Mouse (Mus musculus) olfactory bulb, adult 2 months (tissue): ENCODE data around the gene Sgsm2.

ENCODE experiments used
- CTCF ChIP-seq: fragments of 200-500 bp; IDR thresholded peaks from 2 replicates; pipeline ENCODE4 v1.5.1; 2012; ENCODE audit warnings: low read depth, mild to moderate bottlenecking, low read length, moderate library complexity; ENCODE audit not compliant: insufficient read depth
- POLR2A ChIP-seq: fragments of 200-500 bp; IDR thresholded peaks from 2 replicates; pipeline ENCODE4 v1.6.1; 2012; ENCODE audit warnings: mild to moderate bottlenecking, low read depth, low read length, moderate library complexity; ENCODE audit not compliant: insufficient read depth

DNA sequence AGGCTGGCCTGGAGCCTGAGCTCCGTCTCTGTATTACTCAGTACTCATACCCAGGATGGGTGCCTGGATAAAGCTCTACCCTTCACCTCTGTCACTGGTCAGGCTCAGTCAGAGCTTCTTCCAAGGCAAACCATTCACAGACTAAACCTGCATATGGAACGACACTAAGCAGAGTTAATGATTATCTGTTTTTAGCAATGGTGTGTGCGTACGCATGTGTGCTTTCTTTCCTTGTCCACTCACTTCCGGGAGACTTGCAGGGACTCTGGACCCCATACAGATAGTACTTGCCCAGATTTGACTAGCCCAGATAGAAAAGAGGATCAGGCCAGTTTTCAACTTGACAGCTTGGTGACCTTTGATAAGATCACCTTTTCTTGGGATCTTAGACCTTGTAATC lies 70.2 kb downstream of the Sgsm2 start:
- no peak for TF ChIP-seq CTCF
- TF ChIP-seq POLR2A: no peak
